In genomic region chr1:75442811-75443210, GRCm38 (mm10) we compare ENCODE assay signal across 14 mouse cellular contexts. TPM values are rescaled to one million over a fixed set of nuclear protein-coding genes. Genes with fewer than 3 reads are reported as not detected.
DNase-seq lines count a peak whose midpoint lies in the region; ATAC-seq lines count a peak whose summit lies in the region.
"Had no signal": no experiment of that assay in that cellular context is flagged by ENCODE, and none has a peak within 500 bp of the region (broad histone marks: within the 10 kb centered on the region; RNA-seq: fewer than 3 reads in every experiment).

No protein-coding gene starts in this region.

- no peaks in the 10 kb centered on the region for H3K9me3 ChIP-seq in kidney, embryonic 15.5 days (replicated peaks)
- no peaks in the 10 kb centered on the region for H3K9me3 ChIP-seq in embryonic facial prominence, embryonic 10.5 days
- H3K9me3 ChIP-seq in hindbrain, embryonic 16.5 days (ENCODE audit: control insufficient read depth, low read length): no peaks in the 10 kb centered on the region
- no peaks in the 10 kb centered on the region for H3K9me3 ChIP-seq in neural tube, embryonic 14.5 days (ENCODE audit: control insufficient read depth, low read length)
- H3K9me3 ChIP-seq: limb, embryonic 13.5 days had no signal

- H3K4me2 ChIP-seq in kidney, embryonic 15.5 days: no peak overlapping the region
- H3K4me2 ChIP-seq in hindbrain, embryonic 16.5 days (ENCODE audit: low read length): no peak overlapping the region
- no peak overlapping the region for H3K4me2 ChIP-seq in neural tube, embryonic 14.5 days (ENCODE audit: low read depth, low read length)
- H3K4me2 ChIP-seq: limb, embryonic 13.5 days had no signal

- H3K4me1 ChIP-seq in kidney, embryonic 15.5 days: peaks cover 78% of the 10 kb centered on the region
- H3K4me1 ChIP-seq in embryonic facial prominence, embryonic 10.5 days: peaks cover 79% of the 10 kb centered on the region
- peaks cover 56% of the 10 kb centered on the region for H3K4me1 ChIP-seq in hindbrain, embryonic 16.5 days (ENCODE audit: control insufficient read depth, insufficient read depth, low read depth, low read length)
- H3K4me1 ChIP-seq in neural tube, embryonic 14.5 days (ENCODE audit: control insufficient read depth, insufficient read depth, low read length): peaks cover 59% of the 10 kb centered on the region

- H3K27ac ChIP-seq in kidney, embryonic 15.5 days: peak overlapping the region; percentile 7
- H3K27ac ChIP-seq in embryonic facial prominence, embryonic 10.5 days (replicated peaks): peak overlapping the region; percentile 78
- peak overlapping the region; percentile 41; the same call in 1 of the 2 replicates for H3K27ac ChIP-seq in hindbrain, embryonic 16.5 days (ENCODE audit: low read depth, low read length)
- H3K27ac ChIP-seq in neural tube, embryonic 14.5 days (ENCODE audit: low read depth, low read length): peak overlapping the region; percentile 80
- H3K27ac ChIP-seq: limb, embryonic 13.5 days had no signal

- peaks cover 28% of the 10 kb centered on the region for H3K36me3 ChIP-seq in kidney, embryonic 15.5 days
- peaks cover 24% of the 10 kb centered on the region for H3K36me3 ChIP-seq in embryonic facial prominence, embryonic 10.5 days (replicated peaks)
- H3K36me3 ChIP-seq in hindbrain, embryonic 16.5 days (ENCODE audit: control insufficient read depth, insufficient read depth, low read length): peaks cover 2% of the 10 kb centered on the region; the same call in 1 of the 2 replicates
- H3K36me3 ChIP-seq in neural tube, embryonic 14.5 days (ENCODE audit: control insufficient read depth, insufficient read depth, low read length): no peaks in the 10 kb centered on the region

- 50% methylated on average over 8 of the region's 8 CpGs for WGBS in kidney, embryonic 15.5 days
- WGBS in embryonic facial prominence, embryonic 10.5 days: 44% methylated on average over 8 of the region's 8 CpGs
- 17% methylated on average over 8 of the region's 8 CpGs for WGBS in hindbrain, embryonic 16.5 days
- 32% methylated on average over 8 of the region's 8 CpGs for WGBS in neural tube, embryonic 14.5 days

- no peak overlapping the region for H3K4me3 ChIP-seq in kidney, embryonic 15.5 days (replicated peaks)
- no peak overlapping the region for H3K4me3 ChIP-seq in embryonic facial prominence, embryonic 10.5 days
- H3K4me3 ChIP-seq in hindbrain, embryonic 16.5 days (ENCODE audit: low read length): no peak overlapping the region
- no peak overlapping the region for H3K4me3 ChIP-seq in neural tube, embryonic 14.5 days (ENCODE audit: low read depth, low read length)
- H3K4me3 ChIP-seq: limb, embryonic 13.5 days; myocyte had no signal

- H3K9ac ChIP-seq in kidney, embryonic 15.5 days: no peak overlapping the region
- no peak overlapping the region for H3K9ac ChIP-seq in hindbrain, embryonic 16.5 days (ENCODE audit: low read depth, low read length)
- H3K9ac ChIP-seq in neural tube, embryonic 14.5 days (replicated peaks; ENCODE audit: low read depth, low read length): no peak overlapping the region
- H3K9ac ChIP-seq: limb, embryonic 13.5 days had no signal

- no peak for DNase-seq in kidney, postnatal 10 days
- DNase-seq in embryonic facial prominence, embryonic 10.5 days (ENCODE audit: low spot score): no peak
- DNase-seq in thymus, postnatal 4 days: no peak
- no peak for DNase-seq in spleen, postnatal 4 days (ENCODE audit: low spot score in 2 of 2)
- DNase-seq: adrenal gland, adult 2 months; kidney, postnatal 36 days; right cerebral cortex, postnatal 14 days had no signal

- H3K27me3 ChIP-seq in kidney, embryonic 15.5 days: peaks cover 25% of the 10 kb centered on the region; the same call in 1 of the 2 replicates
- peaks cover 48% of the 10 kb centered on the region for H3K27me3 ChIP-seq in embryonic facial prominence, embryonic 10.5 days (replicated peaks; ENCODE audit: low read depth, poor library complexity, severe bottlenecking)
- peaks cover 4% of the 10 kb centered on the region for H3K27me3 ChIP-seq in hindbrain, embryonic 16.5 days (replicated peaks; ENCODE audit: control insufficient read depth, insufficient read depth, low read length)
- no peaks in the 10 kb centered on the region for H3K27me3 ChIP-seq in neural tube, embryonic 14.5 days (ENCODE audit: control insufficient read depth, insufficient read depth, low read length)

- ATAC-seq in kidney, embryonic 15.5 days (replicated peaks; ENCODE audit: low FRiP score): no peak
- ATAC-seq in hindbrain, embryonic 16.5 days: no peak
- no peak for ATAC-seq in neural tube, embryonic 14.5 days (ENCODE audit: low read depth)
- no peak for ATAC-seq in frontal cortex, adult (ENCODE audit: low TSS enrichment)
- ATAC-seq: lung, postnatal 0 days had no signal

RNA-seq across cellular contexts. Expression of gene Gmppa, which starts 7.1 kb away (rescaled TPM):
- polyA plus RNA-seq in kidney, embryonic 15.5 days (2015; fragmentation: Nextera tagmentation; extraction: Ambion mirVana): 74.7 and 78.7 TPM in 2 replicates
- polyA plus RNA-seq in embryonic facial prominence, embryonic 10.5 days (2016; fragmentation: Nextera tagmentation; extraction: Ambion mirVana): 57.1 and 61.3 TPM in 2 replicates
- 77.8 and 78.4 TPM in 2 replicates for polyA plus RNA-seq in hindbrain, embryonic 16.5 days (2015; fragmentation: Nextera tagmentation; extraction: Ambion mirVana)
- polyA plus RNA-seq in neural tube, embryonic 14.5 days (2014; fragmentation: Nextera tagmentation; extraction: Ambion mirVana): 58.6 and 64.5 TPM in 2 replicates

RNA-seq across cellular contexts. Expression of gene Asic4, which starts 7.4 kb away (rescaled TPM):
- polyA plus RNA-seq in kidney, embryonic 15.5 days (2015; fragmentation: Nextera tagmentation; extraction: Ambion mirVana): 1.5 and 2.1 TPM in 2 replicates
- polyA plus RNA-seq in embryonic facial prominence, embryonic 10.5 days (2016; fragmentation: Nextera tagmentation; extraction: Ambion mirVana): 2.1 and 2.4 TPM in 2 replicates
- polyA plus RNA-seq in hindbrain, embryonic 16.5 days (2015; fragmentation: Nextera tagmentation; extraction: Ambion mirVana): 20.3 and 21.6 TPM in 2 replicates
- 4.7 and 6.9 TPM in 2 replicates for polyA plus RNA-seq in neural tube, embryonic 14.5 days (2014; fragmentation: Nextera tagmentation; extraction: Ambion mirVana)
- polyA plus RNA-seq: lung, postnatal 0 days had no signal

RNA-seq across cellular contexts. Expression of gene Chpf, which starts 36.3 kb away (rescaled TPM):
- 35.5 and 40.6 TPM in 2 replicates for polyA plus RNA-seq in kidney, embryonic 15.5 days (2015; fragmentation: Nextera tagmentation; extraction: Ambion mirVana)
- 25.3 and 27.0 TPM in 2 replicates for polyA plus RNA-seq in embryonic facial prominence, embryonic 10.5 days (2016; fragmentation: Nextera tagmentation; extraction: Ambion mirVana)
- 42.1 and 46.4 TPM in 2 replicates for polyA plus RNA-seq in hindbrain, embryonic 16.5 days (2015; fragmentation: Nextera tagmentation; extraction: Ambion mirVana)
- polyA plus RNA-seq in neural tube, embryonic 14.5 days (2014; fragmentation: Nextera tagmentation; extraction: Ambion mirVana): 44.7 and 45.4 TPM in 2 replicates

RNA-seq across cellular contexts. Expression of gene Tmem198, which starts 36.5 kb away (rescaled TPM):
- 0.63 and 1.2 TPM in 2 replicates for polyA plus RNA-seq in kidney, embryonic 15.5 days (2015; fragmentation: Nextera tagmentation; extraction: Ambion mirVana)
- 3.3 and 3.5 TPM in 2 replicates for polyA plus RNA-seq in embryonic facial prominence, embryonic 10.5 days (2016; fragmentation: Nextera tagmentation; extraction: Ambion mirVana)
- polyA plus RNA-seq in hindbrain, embryonic 16.5 days (2015; fragmentation: Nextera tagmentation; extraction: Ambion mirVana): 50.5 and 52.5 TPM in 2 replicates
- 34.0 and 38.3 TPM in 2 replicates for polyA plus RNA-seq in neural tube, embryonic 14.5 days (2014; fragmentation: Nextera tagmentation; extraction: Ambion mirVana)

Comparison
In these comparisons a context has a peak if more than half of its experiments do, and no peak if none do; other contexts are left out.
1. H3K27ac ChIP-seq: peak in every context shown above with its lines; median percentile 80 in neural tube, embryonic 14.5 days; 78 in embryonic facial prominence, embryonic 10.5 days; 41 in hindbrain, embryonic 16.5 days; 7 in kidney, embryonic 15.5 days.